Mouse (Mus musculus) liver, postnatal 0 days (tissue): ENCODE results near the gene Vasp. TPM values are rescaled to one million over a fixed set of nuclear protein-coding genes. Genes with fewer than 3 reads are reported as not detected.

Experiments
- ATAC-seq: fragments of 200-750 bp; cut with Nextera tagmentation; 2 replicates; pipeline ENCODE4 v1.8.0; 2017; ENCODE audit warnings: mild to moderate bottlenecking, moderate library complexity
- DNase-seq: peaks from one replicate; pipeline ENCODE4 v3.0.0-alpha.2; 2016
- H3K27ac ChIP-seq: fragments of 300-500 bp; sonication (generic); 2 replicates; pipeline ENCODE4 v1.5.1; 2014; ENCODE audit warnings: antibody characterized with exemption, moderate library complexity, mild to moderate bottlenecking, low read depth
- H3K27me3 ChIP-seq: fragments of 300-500 bp; sonication (generic); 2 replicates; pipeline ENCODE4 v1.6.1; 2014; ENCODE audit warnings: low read length, control low read depth, mixed read lengths; ENCODE audit not compliant: insufficient read depth
- H3K36me3 ChIP-seq: fragments of 300-500 bp; sonication (generic); replicated peaks from 2 replicates; pipeline ENCODE4 v1.6.1; 2014; ENCODE audit warnings: mild to moderate bottlenecking, control low read depth, low read length, moderate library complexity, mixed read lengths; ENCODE audit not compliant: insufficient read depth
- H3K4me1 ChIP-seq: fragments of 300-500 bp; sonication (generic); 2 replicates; pipeline ENCODE4 v1.6.1; 2014; ENCODE audit warnings: antibody characterized with exemption, mild to moderate bottlenecking, control low read depth; ENCODE audit not compliant: insufficient read depth
- H3K4me2 ChIP-seq: fragments of 300-500 bp; sonication (generic); 2 replicates; pipeline ENCODE4 v1.6.1; 2014; ENCODE audit warnings: low read depth, mild to moderate bottlenecking, low read length, moderate library complexity, mixed read lengths
- H3K4me3 ChIP-seq: fragments of 300-500 bp; sonication (generic); 2 replicates; pipeline ENCODE4 v1.5.1; 2014; ENCODE audit warnings: low read depth, low read length
- H3K9ac ChIP-seq: fragments of 300-500 bp; sonication (generic); replicated peaks from 2 replicates; pipeline ENCODE4 v1.6.1; 2014; ENCODE audit warnings: mild to moderate bottlenecking, moderate library complexity
- H3K9me3 ChIP-seq: fragments of 300-500 bp; sonication (generic); 2 replicates; pipeline ENCODE4 v1.6.1; 2016; ENCODE audit warnings: mild to moderate bottlenecking, control low read depth, low read length, mixed read lengths
- CTCF ChIP-seq: sonication (generic); IDR thresholded peaks from 2 replicates; pipeline ENCODE4 v1.5.1; 2016; ENCODE audit warnings: antibody characterized with exemption, low read depth
- EP300 ChIP-seq: IDR thresholded peaks from 2 replicates; pipeline ENCODE4 v1.6.1; 2016; ENCODE audit warnings: antibody characterized with exemption, low read depth, mild to moderate bottlenecking
- WGBS: fragments of 180-500 bp; shearing (Covaris S2); extraction: QIAGEN DNeasy Blood & Tissue Kit; methylation state at CpG from one replicate; pipeline ENCODE4 v1.1.7; 2014; ENCODE audit not compliant: insufficient replicate concordance; 5-methylcytosine and 5-hydroxymethylcytosine counted together
- polyA plus RNA-seq: library from polyadenylated mRNA; unstranded; fragments of >200 nt; fragmentation: Nextera tagmentation; extraction: Ambion mirVana; gene quantifications from 2 replicates; pipeline ENCODE4 v1.2.1, GENCODE M21; 2015

Vasp gene
- polyA plus RNA-seq, 1 experiment from 2014 or later: 36.2 TPM

GRCm38 (mm10) chr7:19308454-19309277 lies 37.0 kb upstream of the Vasp start:
- peak overlapping the region; percentile 58; the same call in 1 of the 2 replicates for H3K27ac ChIP-seq
- H3K4me3 ChIP-seq: peak overlapping the region; percentile 53
- peak overlapping the region; percentile 98 for H3K4me2 ChIP-seq
- H3K9me3 ChIP-seq: no peaks in the 10 kb centered on the region
- H3K4me1 ChIP-seq: peaks cover 32% of the 10 kb centered on the region
- H3K9ac ChIP-seq: peak overlapping the region; percentile 63
- TF ChIP-seq EP300: no peak
- TF ChIP-seq CTCF: peak; percentile 63
- no peaks in the 10 kb centered on the region for H3K36me3 ChIP-seq
- DNase-seq (peak; percentile 94), ATAC-seq (peak; percentile 86)
- peaks cover 44% of the 10 kb centered on the region for H3K27me3 ChIP-seq
- WGBS: under 1% methylated on average over 58 of the region's 58 CpGs

GRCm38 (mm10) chr7:19307739-19308453 lies 36.3 kb upstream of the Vasp start:
- Histone ChIP-seq H3K36me3 (no peaks in the 10 kb centered on the region), H3K27me3 (peaks cover 52% of the 10 kb centered on the region), H3K9ac (peak overlapping the region; percentile 63), H3K27ac (peak overlapping the region; percentile 58; the same call in 1 of the 2 replicates), H3K4me3 (peak overlapping the region; percentile 53), H3K4me1 (peaks cover 33% of the 10 kb centered on the region), H3K9me3 (no peaks in the 10 kb centered on the region), H3K4me2 (peak overlapping the region; percentile 98)
- peak; percentile 45 for ATAC-seq
- TF ChIP-seq CTCF: no peak
- TF ChIP-seq EP300: no peak
- peak; percentile 66 for DNase-seq
- 6% methylated on average over 18 of the region's 18 CpGs for WGBS

GRCm38 (mm10) chr7:19306819-19307738 lies 35.5 kb upstream of the Vasp start:
- no peak for TF ChIP-seq EP300
- TF ChIP-seq CTCF: no peak
- H3K9ac ChIP-seq: no peak overlapping the region
- no peak for DNase-seq
- no peak overlapping the region for H3K27ac ChIP-seq
- peaks cover 33% of the 10 kb centered on the region for H3K4me1 ChIP-seq
- no peaks in the 10 kb centered on the region for H3K36me3 ChIP-seq
- WGBS: 73% methylated on average over 21 of the region's 25 CpGs
- ATAC-seq: no peak
- no peak overlapping the region for H3K4me2 ChIP-seq
- peaks cover 60% of the 10 kb centered on the region for H3K27me3 ChIP-seq
- H3K9me3 ChIP-seq: no peaks in the 10 kb centered on the region
- no peak overlapping the region for H3K4me3 ChIP-seq

GRCm38 (mm10) chr7:19305796-19306765 lies 34.5 kb upstream of the Vasp start:
- no peak for ATAC-seq
- Histone ChIP-seq H3K27ac (no peak overlapping the region), H3K4me3 (no peak overlapping the region), H3K27me3 (peaks cover 63% of the 10 kb centered on the region), H3K9ac (no peak overlapping the region), H3K36me3 (no peaks in the 10 kb centered on the region), H3K4me1 (peaks cover 33% of the 10 kb centered on the region), H3K4me2 (no peak overlapping the region), H3K9me3 (no peaks in the 10 kb centered on the region)
- no peak for DNase-seq
- 48% methylated on average over 16 of the region's 16 CpGs for WGBS
- TF ChIP-seq CTCF (no peak), EP300 (no peak)

- H3K36me3 ChIP-seq: no peaks in the 10 kb centered on the region
- H3K4me3 ChIP-seq: no peak overlapping the region
- no peak overlapping the region for H3K9ac ChIP-seq
- ATAC-seq: no peak
- no peak overlapping the region; the same call in 1 of the 2 replicates for H3K4me2 ChIP-seq
- H3K9me3 ChIP-seq: no peaks in the 10 kb centered on the region
- WGBS: 5% methylated on average over 6 of the region's 6 CpGs
- H3K27ac ChIP-seq: no peak overlapping the region
- H3K27me3 ChIP-seq: peaks cover 63% of the 10 kb centered on the region
- H3K4me1 ChIP-seq: peaks cover 31% of the 10 kb centered on the region
- TF ChIP-seq EP300 (no peak), CTCF (no peak)
- no peak for DNase-seq
Observed at GRCm38 (mm10) chr7:19305413-19305735, 33.8 kb upstream of the Vasp start.
